In genomic region chr9:97110571-97111390, GRCm38 (mm10) we compare ENCODE assay signal across 8 mouse cellular contexts. TPM values are rescaled to one million over a fixed set of nuclear protein-coding genes. Genes with fewer than 3 reads are reported as not detected.
DNase-seq lines count a peak whose midpoint lies in the region; ATAC-seq and TF ChIP-seq lines count a peak whose summit lies in the region.

TSS of gene Slc25a36 (minus strand) at chr9:97111157.

- H3K27me3 ChIP-seq in megakaryocyte, embryonic 14.5 days (replicated peaks) = no peaks in the 10 kb centered on the region

- H3K4me1 ChIP-seq in cortical plate, adult 2 months (ENCODE audit: control insufficient read depth, insufficient read depth, low read length) = no peaks in the 10 kb centered on the region
- peaks cover 38% of the 10 kb centered on the region for H3K4me1 ChIP-seq in megakaryocyte, embryonic 14.5 days

- peak; percentile 94 to 95 for DNase-seq in gastrocnemius, adult 8-10 months (ENCODE audit: low spot score in 2 of 2)
- DNase-seq in hindlimb bud, embryonic 11.5 days (ENCODE audit: extremely low spot score, low read depth, low spot score) = peak; percentile 93
- peak; percentile 97 for DNase-seq in left cerebral cortex, adult 8-10 months (ENCODE audit: low spot score in 2 of 2)
- peak; percentile 99 for DNase-seq in right cerebral cortex, postnatal 10 days (ENCODE audit: low spot score in 2 of 2)
- peak; percentile 92 for DNase-seq in urinary bladder, postnatal 25 days (ENCODE audit: low spot score)

- TF ChIP-seq POLR2A in cortical plate, adult 2 months (IDR thresholded peaks at IDR 0.05; ENCODE audit: extremely low read depth, insufficient read depth, low read length) = peak; percentile 93

- H3K4me3 ChIP-seq in cortical plate, adult 2 months (ENCODE audit: insufficient read depth, low read length) = peak within 1 kb of the TSS; percentile 45
- H3K4me3 ChIP-seq in megakaryocyte, embryonic 14.5 days (replicated peaks) = peak within 1 kb of the TSS; percentile 99

- peak within 1 kb of the TSS; percentile 42 for H3K27ac ChIP-seq in cortical plate, adult 2 months (ENCODE audit: insufficient read depth, low read length)

- ATAC-seq in activated CD4-positive, CD25-positive, alpha-beta regulatory T cell, adult 4 months = peak; percentile 96

- no peak for TF ChIP-seq CTCF in cortical plate, adult 2 months (IDR thresholded peaks at IDR 0.05; ENCODE audit: extremely low read depth, insufficient read depth, low read length)

- H3K9me3 ChIP-seq in megakaryocyte, embryonic 14.5 days = no peaks in the 10 kb centered on the region

- H3K36me3 ChIP-seq in megakaryocyte, embryonic 14.5 days (replicated peaks; ENCODE audit: low read length) = peaks cover 18% of the 10 kb centered on the region

RNA-seq across cellular contexts. Expression of gene Slc25a36, which starts in this region (rescaled TPM):
- polyA plus RNA-seq in activated CD4-positive, CD25-positive, alpha-beta regulatory T cell, adult 4 months (2017; shearing (Covaris generic)) = 10 to 100 TPM; 50.2 to 59.9 TPM
- 60.3 and 67.2 TPM in 2 replicates for polyA plus RNA-seq in cortical plate, adult 2 months (2012; rRNA removed)
- 10 to 100 TPM; 20.0 to 43.6 (median 25.2) TPM for total RNA-seq in gastrocnemius, adult 8-10 months (2022)
- 10 to 100 TPM; 69.7 to 75.4 (median 72.6) TPM for total RNA-seq in left cerebral cortex, adult 8-10 months (2022)
- 1.2 and 2.3 TPM in 2 replicates for polyA plus RNA-seq in megakaryocyte, embryonic 14.5 days (2012; ENCODE audit: insufficient read depth, low replicate concordance)

Comparison
In these comparisons a context has a peak if more than half of its experiments do, and no peak if none do; other contexts are left out.
1. Peak in every context shown above with its lines: DNase-seq, ATAC-seq, H3K4me3 ChIP-seq and H3K27ac ChIP-seq.
2. RNA of gene Slc25a36 (polyA plus RNA-seq): 60.3 to 67.2 TPM in cortical plate, adult 2 months and 50.2 to 59.9 TPM in activated CD4-positive, CD25-positive, alpha-beta regulatory T cell, adult 4 months; 1.2 to 2.3 TPM in megakaryocyte, embryonic 14.5 days; every median in the first group is over 10 times any median in the second.